Mouse (Mus musculus): ENCODE data around the gene Mrpl35.

Gene Mrpl35

GRCm38 (mm10) chr6:71799391-71799790 lies 27.4 kb downstream of the Mrpl35 start:
- DNase-seq, result no peak

GRCm38 (mm10) chr6:71791771-71792170 lies 35.0 kb downstream of the Mrpl35 start:
- DNase-seq, result no peak

DNA sequence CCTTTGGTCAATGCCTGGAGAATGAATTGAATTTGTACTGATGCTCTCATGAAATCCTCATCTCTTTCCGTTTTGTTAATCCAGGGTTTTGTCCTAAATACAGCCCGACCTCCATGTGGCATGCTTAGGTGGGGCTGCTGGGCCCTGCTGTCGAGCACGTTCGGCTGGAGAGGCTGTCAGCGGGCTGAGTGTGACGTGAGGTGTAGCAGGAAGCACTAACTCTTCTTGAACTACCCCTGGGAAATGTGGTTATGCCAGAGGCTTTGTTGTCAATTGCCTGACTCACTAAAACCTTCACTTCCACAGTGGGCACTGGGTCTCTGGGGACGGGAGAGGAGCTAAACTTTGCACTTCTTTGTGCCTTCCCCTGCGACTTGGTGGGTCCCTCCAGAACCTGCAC lies 38.4 kb downstream of the Mrpl35 start:
- DNase-seq, result no peak

DNA sequence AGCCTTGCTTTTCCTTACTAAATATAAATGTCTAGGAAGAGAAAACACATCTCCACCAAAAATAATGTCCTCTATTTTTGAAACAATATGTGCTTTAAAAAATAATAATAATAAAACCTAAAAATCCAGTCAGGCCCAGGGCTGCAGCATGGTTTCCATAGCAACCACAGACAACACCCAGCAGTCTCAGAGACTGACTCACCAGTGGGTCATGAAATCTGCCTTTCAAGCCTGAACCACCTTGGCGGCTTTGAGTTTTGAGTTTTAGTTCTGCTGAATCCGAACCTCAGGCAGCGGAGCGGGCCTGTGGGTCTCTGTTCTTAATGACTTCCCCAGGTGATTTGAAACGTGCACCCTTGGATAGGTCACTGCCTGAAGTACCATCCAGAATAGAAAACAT lies 43.6 kb downstream of the Mrpl35 start:
- DNase-seq, result no peak

- no peak for DNase-seq
Measured at GRCm38 (mm10) chr6:71780431-71780830, 46.3 kb downstream of the Mrpl35 start.

DNA sequence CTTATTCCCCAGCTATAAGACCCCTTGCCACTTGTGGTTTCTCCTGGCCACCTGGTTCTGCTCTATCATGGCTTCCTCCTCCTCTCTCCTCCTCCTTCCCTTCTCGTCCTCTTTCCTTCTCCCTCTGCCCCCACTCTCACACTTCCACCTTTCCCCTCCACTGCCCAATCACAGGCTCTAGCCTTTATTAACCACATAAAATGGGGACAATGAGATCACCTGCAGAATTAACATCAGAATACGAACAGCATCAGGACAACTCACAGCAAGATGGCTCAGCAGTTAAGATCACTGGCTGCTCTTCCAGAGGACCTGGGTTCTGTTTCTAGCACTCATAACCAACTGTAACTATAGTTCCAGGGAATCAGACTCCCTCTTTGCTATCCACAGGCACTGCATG lies 46.9 kb downstream of the Mrpl35 start:
- no peak for DNase-seq

DNA sequence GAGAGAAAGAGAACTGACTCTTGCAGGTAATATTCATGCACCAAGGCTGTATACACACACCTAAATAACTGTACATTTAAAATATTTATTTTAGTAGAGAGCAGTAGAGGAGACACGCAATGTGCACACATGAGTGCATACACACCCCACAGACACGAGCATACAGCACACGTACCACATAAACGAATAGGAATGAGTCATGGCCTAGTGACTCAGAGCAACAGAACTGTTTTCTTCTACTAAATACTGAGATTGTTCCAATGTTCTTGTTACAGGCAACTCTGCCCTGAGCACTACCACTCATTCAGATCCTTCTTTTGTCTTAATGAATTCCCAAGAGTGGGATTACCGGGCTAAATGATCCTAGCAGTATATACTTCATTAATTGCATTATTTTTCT lies 48.8 kb downstream of the Mrpl35 start:
- no peak for DNase-seq

DNA sequence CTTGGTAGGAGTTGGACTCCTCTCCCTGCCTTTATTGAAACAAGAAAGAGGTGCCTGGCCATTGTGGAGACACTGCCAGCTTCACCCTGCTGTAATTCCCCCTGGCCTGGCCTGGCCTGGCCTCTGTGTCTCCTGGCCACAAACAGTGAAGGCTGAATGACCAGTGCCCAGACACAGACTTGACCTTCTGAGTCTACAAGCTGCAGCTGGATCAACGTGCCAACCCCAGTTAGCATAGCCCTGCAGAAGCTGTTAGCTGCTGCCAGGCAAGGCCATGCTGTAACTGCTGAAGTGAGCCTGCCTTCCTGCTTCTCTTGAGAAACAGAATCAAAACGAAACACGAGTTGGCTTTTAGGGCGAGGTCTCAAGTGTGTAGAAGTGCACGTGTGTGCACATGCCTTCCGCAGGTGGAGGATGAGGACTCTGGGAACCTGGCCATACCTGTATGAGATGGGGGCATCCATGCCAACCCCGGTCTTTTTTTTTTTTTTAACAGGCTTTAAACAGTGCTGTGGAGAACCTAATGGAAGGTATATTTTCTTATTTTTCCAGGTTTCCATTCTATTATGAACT lies 54.0 kb downstream of the Mrpl35 start:
- DNase-seq, result no peak

DNA sequence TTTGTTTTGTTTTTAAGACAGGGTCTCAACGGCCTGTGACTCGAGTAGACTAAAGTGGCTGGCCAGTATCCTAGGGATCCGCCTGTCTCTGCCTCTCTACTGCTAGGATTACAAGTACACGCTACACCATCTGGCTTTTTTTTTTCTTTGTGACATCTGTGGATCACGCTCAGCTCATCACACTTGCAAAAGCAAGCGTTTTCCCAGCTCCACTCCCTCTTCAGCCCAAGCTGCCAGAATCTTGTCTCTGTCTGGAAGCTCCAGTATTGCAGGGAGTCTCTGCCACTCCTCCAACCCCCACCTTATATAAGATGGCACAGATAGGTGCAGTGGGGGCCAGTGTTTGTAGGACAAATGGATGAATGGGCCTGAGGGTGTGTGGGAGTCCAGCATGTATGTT lies 54.6 kb downstream of the Mrpl35 start:
- DNase-seq, result no peak

- DNase-seq, result no peak
Measured at GRCm38 (mm10) chr6:71771282-71771681, 55.5 kb downstream of the Mrpl35 start.

- DNase-seq, result no peak
Measured at GRCm38 (mm10) chr6:71770856-71771255, 55.9 kb downstream of the Mrpl35 start.

DNA sequence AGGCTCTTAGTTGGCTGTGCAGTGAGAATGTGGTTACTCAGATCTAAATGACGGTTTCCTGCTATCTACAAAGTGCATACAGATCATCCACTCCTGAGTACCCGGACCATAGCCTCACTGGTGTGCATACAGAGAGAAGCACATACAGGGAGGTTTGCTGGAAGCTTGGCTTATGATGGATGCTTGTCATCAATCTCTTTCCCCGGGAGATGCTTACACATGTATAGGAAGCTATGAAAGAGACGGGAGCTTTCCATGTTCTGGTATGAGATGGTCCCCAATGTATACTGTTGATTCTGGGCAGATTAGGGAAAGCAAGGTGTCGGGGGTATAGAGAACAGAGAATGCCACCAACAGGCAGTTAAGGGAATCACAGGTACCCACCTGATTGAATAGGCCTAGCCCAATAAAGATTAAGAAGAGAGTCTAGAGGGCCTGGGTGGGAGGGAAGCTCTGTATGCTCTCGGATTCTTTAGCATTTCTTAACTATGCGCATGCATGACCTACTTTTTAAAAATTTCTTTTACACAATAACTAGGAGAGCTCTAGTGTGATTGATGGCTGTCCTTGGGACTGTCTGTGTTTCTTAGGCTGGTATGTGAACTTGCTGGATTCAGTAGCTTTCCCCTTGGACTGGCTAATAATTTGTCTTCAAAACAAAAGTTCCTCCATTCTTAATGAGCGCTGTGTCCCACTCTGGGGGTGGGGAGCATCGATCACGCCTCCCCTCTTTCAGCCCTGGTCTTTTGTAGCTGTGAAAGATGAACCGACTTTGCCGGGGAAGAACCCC lies 56.7 kb downstream of the Mrpl35 start:
- DNase-seq, result no peak

DNA sequence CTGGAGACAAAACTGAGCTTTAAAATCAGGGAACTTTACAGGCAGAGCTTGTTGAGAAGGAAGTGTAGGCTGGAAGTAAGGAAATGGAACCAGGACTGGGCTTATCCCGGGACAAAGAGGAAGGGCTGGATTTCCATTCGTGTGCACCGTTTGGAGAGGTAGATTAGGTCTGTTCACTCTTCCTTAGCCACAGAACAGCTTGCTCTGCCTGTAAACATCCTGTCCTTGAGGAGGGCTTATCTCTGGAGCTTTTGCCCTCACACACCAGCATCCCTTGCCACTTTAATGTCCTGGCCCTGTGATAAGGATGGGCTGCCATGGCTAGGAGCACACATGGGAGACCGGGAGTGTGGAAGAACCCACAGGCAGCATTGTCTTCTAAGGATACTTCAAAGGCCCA lies 59.0 kb downstream of the Mrpl35 start:
- DNase-seq, result no peak

Measured in kidney, postnatal 25 days (tissue).